Mouse (Mus musculus) testis, adult 2 months (tissue): ENCODE results near the gene Capn15. TPM values are rescaled to one million over a fixed set of nuclear protein-coding genes. Genes with fewer than 3 reads are reported as not detected.
A peak's percentile ranks its signal among the peaks of the same experiment; 100 is the strongest.

Source experiments
- H3K27ac ChIP-seq: fragments of 200-500 bp; 2 replicates; pipeline ENCODE4 v1.5.1; 2012; ENCODE audit warnings: low read depth, low read length; ENCODE audit not compliant: control insufficient read depth, insufficient read depth
- H3K27me3 ChIP-seq: fragments of 200-500 bp; 2 replicates; pipeline ENCODE4 v1.6.1; 2012; ENCODE audit warnings: mild to moderate bottlenecking, low read length, moderate library complexity; ENCODE audit not compliant: control insufficient read depth, insufficient read depth
- H3K36me3 ChIP-seq: fragments of 200-500 bp; 2 replicates; pipeline ENCODE4 v1.6.1; 2012; ENCODE audit warnings: mild to moderate bottlenecking, low read length; ENCODE audit not compliant: control insufficient read depth, insufficient read depth
- H3K4me1 ChIP-seq: fragments of 200-500 bp; 2 replicates; pipeline ENCODE4 v1.6.1; 2012; ENCODE audit warnings: low read length; ENCODE audit not compliant: control insufficient read depth, insufficient read depth
- H3K4me3 ChIP-seq: fragments of 200-500 bp; 2 replicates; pipeline ENCODE4 v1.5.1; 2012; ENCODE audit warnings: low read depth, mild to moderate bottlenecking, low read length, moderate library complexity, mixed read lengths; ENCODE audit not compliant: control insufficient read depth
- CTCF ChIP-seq: fragments of 200-500 bp; IDR thresholded peaks from 2 replicates; pipeline ENCODE4 v1.5.1; 2012; ENCODE audit warnings: low read depth, mild to moderate bottlenecking, inconsistent platforms, low read length, moderate library complexity; ENCODE audit not compliant: control insufficient read depth, insufficient read depth, insufficient replicate concordance
- POLR2A ChIP-seq: fragments of 200-500 bp; IDR thresholded peaks from 2 replicates; pipeline ENCODE4 v1.6.1; 2012; ENCODE audit warnings: low read depth, mild to moderate bottlenecking, inconsistent platforms, low read length, moderate library complexity; ENCODE audit not compliant: control insufficient read depth
- polyA plus RNA-seq: library from polyadenylated mRNA; depleted of rRNA; stranded (reverse); fragments of >200 nt; gene quantifications from 2 replicates; pipeline ENCODE4 v1.2.3, GENCODE M21; 2012; rRNA removed

The Capn15 gene
- polyA plus RNA-seq, result 20.1 and 22.1 TPM in 2 replicates

GRCm38 (mm10) chr17:25985306-25986294 lies at the start of gene Capn15:
Gene Capn15 (minus strand): TSS chr17:25985796.
- H3K27me3 ChIP-seq, result no peaks in the 10 kb centered on the region
- peaks cover 2% of the 10 kb centered on the region; the same call in 1 of the 2 replicates for H3K4me1 ChIP-seq
- peak within 1 kb of the TSS; percentile 75 for H3K27ac ChIP-seq
- H3K4me3 ChIP-seq, result peak within 1 kb of the TSS; percentile 88
- H3K36me3 ChIP-seq, result no peaks in the 10 kb centered on the region
- TF ChIP-seq POLR2A, result peak; percentile 59
- TF ChIP-seq CTCF, result no peak

GRCm38 (mm10) chr17:26032037-26032436 lies 46.4 kb upstream of the Capn15 start:
- no peaks in the 10 kb centered on the region for H3K4me1 ChIP-seq

GRCm38 (mm10) chr17:26031583-26031982 lies 46.0 kb upstream of the Capn15 start:
- Histone ChIP-seq H3K27me3 (no peaks in the 10 kb centered on the region), H3K27ac (no peak overlapping the region), H3K36me3 (no peaks in the 10 kb centered on the region), H3K4me1 (no peaks in the 10 kb centered on the region), H3K4me3 (no peak overlapping the region)
- no peak for TF ChIP-seq CTCF
- TF ChIP-seq POLR2A, result no peak

More at GRCm38 (mm10) chr17:26032037-26032436, 46.4 kb upstream of the Capn15 start:
- Histone ChIP-seq H3K27me3 (no peaks in the 10 kb centered on the region), H3K36me3 (no peaks in the 10 kb centered on the region), H3K27ac (no peak overlapping the region), H3K4me3 (no peak overlapping the region)
- no peak for TF ChIP-seq CTCF
- TF ChIP-seq POLR2A, result no peak

- no peak overlapping the region for H3K4me3 ChIP-seq
- H3K27ac ChIP-seq, result no peak overlapping the region
- H3K27me3 ChIP-seq, result no peaks in the 10 kb centered on the region
- TF ChIP-seq POLR2A, result no peak
- TF ChIP-seq CTCF, result no peak
- H3K4me1 ChIP-seq, result no peaks in the 10 kb centered on the region
- H3K36me3 ChIP-seq, result no peaks in the 10 kb centered on the region
These were observed 42.7 kb upstream of the Capn15 start for GRCm38 (mm10) chr17:26028261-26028660.

- Histone ChIP-seq H3K36me3 (no peaks in the 10 kb centered on the region), H3K4me3 (no peak overlapping the region), H3K27ac (no peak overlapping the region), H3K27me3 (no peaks in the 10 kb centered on the region), H3K4me1 (no peaks in the 10 kb centered on the region)
- TF ChIP-seq CTCF, result no peak
- TF ChIP-seq POLR2A, result no peak
These were observed 39.1 kb upstream of the Capn15 start for GRCm38 (mm10) chr17:26024674-26025073.

GRCm38 (mm10) chr17:26023966-26024365 lies 38.4 kb upstream of the Capn15 start:
- H3K27ac ChIP-seq, result peak overlapping the region; percentile 25; the same call in 1 of the 2 replicates
- H3K27me3 ChIP-seq, result no peaks in the 10 kb centered on the region
- H3K36me3 ChIP-seq, result no peaks in the 10 kb centered on the region
- no peaks in the 10 kb centered on the region for H3K4me1 ChIP-seq
- no peak overlapping the region for H3K4me3 ChIP-seq
- TF ChIP-seq CTCF (no peak), POLR2A (no peak)

GRCm38 (mm10) chr17:26023181-26023580 lies 37.6 kb upstream of the Capn15 start:
- Histone ChIP-seq H3K27ac (no peak overlapping the region), H3K4me1 (no peaks in the 10 kb centered on the region), H3K27me3 (no peaks in the 10 kb centered on the region), H3K36me3 (no peaks in the 10 kb centered on the region), H3K4me3 (no peak overlapping the region)
- TF ChIP-seq POLR2A, result no peak
- no peak for TF ChIP-seq CTCF
